Comparison of ENCODE assay signal across 11 mouse cellular contexts in the genomic region with DNA sequence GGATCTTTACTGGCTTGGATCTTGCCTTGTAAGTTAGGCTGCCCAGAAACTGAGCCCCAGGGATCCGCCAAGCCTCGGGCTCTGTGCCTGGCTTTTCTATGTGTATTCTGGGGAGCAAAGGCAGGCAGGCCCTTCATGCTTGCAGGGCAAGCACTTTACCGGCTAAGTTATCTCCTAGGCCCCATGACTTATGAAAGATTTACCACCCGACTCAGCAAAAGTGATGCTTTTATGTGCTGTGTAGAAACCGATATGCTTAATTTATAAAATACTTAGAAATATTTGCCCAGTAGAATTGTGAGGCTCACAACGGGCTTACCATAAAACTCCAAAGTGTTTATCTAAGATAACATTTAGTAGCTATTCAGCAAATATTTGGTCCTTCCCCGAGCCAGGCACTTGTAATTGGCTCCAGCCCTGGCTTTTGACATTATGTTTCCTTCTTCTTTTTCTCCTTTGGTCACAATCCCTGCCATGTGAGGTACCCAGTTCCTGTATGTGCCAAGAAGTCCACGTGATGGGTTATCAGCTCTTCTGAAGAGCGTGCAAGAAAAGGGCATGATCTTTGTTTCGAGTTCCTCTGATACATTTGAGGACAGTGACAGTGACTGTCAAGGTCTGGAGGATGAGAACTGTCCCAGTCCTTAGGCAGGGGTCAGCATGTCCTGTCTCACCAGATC. TPM values are rescaled to one million over a fixed set of nuclear protein-coding genes. Genes with fewer than 3 reads are reported as not detected.
A peak's percentile ranks its signal among the peaks of the same experiment; 100 is the strongest.
DNase-seq lines count a peak whose midpoint lies in the region; ATAC-seq and TF ChIP-seq lines count a peak whose summit lies in the region.
"Had no signal": no experiment of that assay in that cellular context is flagged by ENCODE, and none has a peak within 500 bp of the region (broad histone marks: within the 10 kb centered on the region; RNA-seq: fewer than 3 reads in every experiment).

No protein-coding gene starts in this region.

- DNase-seq in layer of hippocampus, adult 9-11 months, result peak; percentile 84
- DNase-seq in layer of hippocampus, postnatal 36 days, result no peak
- peak; percentile 26 for DNase-seq in embryonic facial prominence, embryonic 14.5 days (ENCODE audit: low spot score)
- DNase-seq in lung, adult 2 months, result peak; percentile 64
- no peak for DNase-seq in cerebellum, adult 11 months
- DNase-seq: cerebellum, adult 18-20 months; thymus, postnatal 14 days had no signal

- no peaks in the 10 kb centered on the region for H3K36me3 ChIP-seq in embryonic facial prominence, embryonic 14.5 days (ENCODE audit: control insufficient read depth, insufficient read depth, low read length)
- H3K36me3 ChIP-seq in stomach, embryonic 14.5 days (ENCODE audit: control insufficient read depth, insufficient read depth, low read length), result no peaks in the 10 kb centered on the region
- H3K36me3 ChIP-seq in hindbrain, embryonic 16.5 days (ENCODE audit: control insufficient read depth, insufficient read depth, low read length), result no peaks in the 10 kb centered on the region
- H3K36me3 ChIP-seq: midbrain, embryonic 10.5 days had no signal

- no peaks in the 10 kb centered on the region for H3K27me3 ChIP-seq in embryonic facial prominence, embryonic 14.5 days (replicated peaks; ENCODE audit: control insufficient read depth, insufficient read depth, low read length)
- H3K27me3 ChIP-seq in stomach, embryonic 14.5 days (ENCODE audit: control insufficient read depth, insufficient read depth, low read length), result no peaks in the 10 kb centered on the region
- H3K27me3 ChIP-seq in hindbrain, embryonic 16.5 days (replicated peaks; ENCODE audit: control insufficient read depth, insufficient read depth, low read length), result no peaks in the 10 kb centered on the region

- ATAC-seq in embryonic facial prominence, embryonic 14.5 days (ENCODE audit: low read depth), result no peak
- peak; percentile 67 for ATAC-seq in stomach, embryonic 14.5 days (ENCODE audit: insufficient number of reproducible peaks, insufficient read depth, low FRiP score, low read depth)
- ATAC-seq in hindbrain, embryonic 16.5 days, result no peak

- no peak overlapping the region for H3K4me3 ChIP-seq in embryonic facial prominence, embryonic 14.5 days (ENCODE audit: low read depth, low read length)
- no peak overlapping the region for H3K4me3 ChIP-seq in lung, adult 2 months (replicated peaks; ENCODE audit: extremely low read depth, low read depth, low read length)
- H3K4me3 ChIP-seq in stomach, embryonic 14.5 days (ENCODE audit: low read depth, low read length), result no peak overlapping the region
- no peak overlapping the region for H3K4me3 ChIP-seq in hindbrain, embryonic 16.5 days (ENCODE audit: low read length)
- H3K4me3 ChIP-seq: midbrain, embryonic 10.5 days had no signal

- no peak for TF ChIP-seq POLR2A in lung, adult 2 months (IDR thresholded peaks at IDR 0.05; ENCODE audit: borderline replicate concordance, extremely low read depth, low read depth, low read length)

- H3K9me3 ChIP-seq in embryonic facial prominence, embryonic 14.5 days (ENCODE audit: control insufficient read depth, low read length), result 0 out of 2 replicates have a peak, but pooled peaks cover 5% of the 10 kb centered on the region
- H3K9me3 ChIP-seq in stomach, embryonic 14.5 days (ENCODE audit: control insufficient read depth, low read depth, low read length), result no peaks in the 10 kb centered on the region
- H3K9me3 ChIP-seq in hindbrain, embryonic 16.5 days (ENCODE audit: control insufficient read depth, low read length), result no peaks in the 10 kb centered on the region

- H3K9ac ChIP-seq in embryonic facial prominence, embryonic 14.5 days (ENCODE audit: low read depth, low read length), result no peak overlapping the region
- no peak overlapping the region for H3K9ac ChIP-seq in stomach, embryonic 14.5 days (replicated peaks; ENCODE audit: low read depth, low read length)
- no peak overlapping the region for H3K9ac ChIP-seq in hindbrain, embryonic 16.5 days (ENCODE audit: low read depth, low read length)

- no peak overlapping the region for H3K4me2 ChIP-seq in embryonic facial prominence, embryonic 14.5 days (ENCODE audit: low read depth, low read length)
- no peak overlapping the region for H3K4me2 ChIP-seq in stomach, embryonic 14.5 days (replicated peaks; ENCODE audit: low read depth, low read length)
- no peak overlapping the region for H3K4me2 ChIP-seq in hindbrain, embryonic 16.5 days (ENCODE audit: low read length)

- no peak for TF ChIP-seq CTCF in lung, adult 2 months (IDR thresholded peaks at IDR 0.05; ENCODE audit: insufficient read depth, low read length)

- H3K27ac ChIP-seq in embryonic facial prominence, embryonic 14.5 days (replicated peaks; ENCODE audit: low read depth, low read length), result no peak overlapping the region; the same call in 1 of the 2 replicates
- H3K27ac ChIP-seq in stomach, embryonic 14.5 days (ENCODE audit: low read length), result peak overlapping the region; percentile 73; the same call in 1 of the 2 replicates
- no peak overlapping the region for H3K27ac ChIP-seq in hindbrain, embryonic 16.5 days (ENCODE audit: low read depth, low read length)
- H3K27ac ChIP-seq: midbrain, embryonic 10.5 days had no signal

- H3K4me1 ChIP-seq in embryonic facial prominence, embryonic 14.5 days (ENCODE audit: control insufficient read depth, insufficient read depth, low read length), result peaks cover 12% of the 10 kb centered on the region; the same call in 1 of the 2 replicates
- H3K4me1 ChIP-seq in lung, adult 2 months (ENCODE audit: control insufficient read depth, insufficient read depth, low read length), result peaks cover 4% of the 10 kb centered on the region; the same call in 1 of the 2 replicates
- H3K4me1 ChIP-seq in stomach, embryonic 14.5 days (ENCODE audit: control insufficient read depth, insufficient read depth, low read length), result peaks cover 6% of the 10 kb centered on the region; the same call in 1 of the 2 replicates
- H3K4me1 ChIP-seq in hindbrain, embryonic 16.5 days (ENCODE audit: control insufficient read depth, insufficient read depth, low read depth, low read length), result no peaks in the 10 kb centered on the region
- H3K4me1 ChIP-seq: midbrain, embryonic 10.5 days had no signal

- 54% methylated on average over 10 of the region's 10 CpGs for WGBS in embryonic facial prominence, embryonic 14.5 days
- WGBS in lung, adult 2 months, result 33% methylated on average over 10 of the region's 10 CpGs
- WGBS in stomach, embryonic 14.5 days, result 42% methylated on average over 10 of the region's 10 CpGs
- WGBS in hindbrain, embryonic 16.5 days, result 85% methylated on average over 10 of the region's 10 CpGs

RNA-seq across cellular contexts. Expression of a gene that starts 3.8 kb away (rescaled TPM):
- total RNA-seq in layer of hippocampus, postnatal 36 days (2021), result 10 to 100 TPM; 61.9 to 63.7 TPM
- 96.3 and 99.8 TPM in 2 replicates for polyA plus RNA-seq in embryonic facial prominence, embryonic 14.5 days (2014; fragmentation: Nextera tagmentation; extraction: Ambion mirVana)
- polyA plus RNA-seq in lung, adult 2 months (2012; rRNA removed), result 164 and 182 TPM in 2 replicates
- polyA plus RNA-seq in stomach, embryonic 14.5 days (2014; fragmentation: Nextera tagmentation; extraction: Ambion mirVana), result 135 and 137 TPM in 2 replicates
- 80.7 and 90.7 TPM in 2 replicates for polyA plus RNA-seq in hindbrain, embryonic 16.5 days (2015; fragmentation: Nextera tagmentation; extraction: Ambion mirVana)

RNA-seq across cellular contexts. Expression of a gene that starts 24.6 kb away (rescaled TPM):
- 100 to 1,000 TPM; 106 TPM for total RNA-seq in layer of hippocampus, postnatal 36 days (2021)
- 19.3 and 20.6 TPM in 2 replicates for polyA plus RNA-seq in embryonic facial prominence, embryonic 14.5 days (2014; fragmentation: Nextera tagmentation; extraction: Ambion mirVana)
- 107 and 117 TPM in 2 replicates for polyA plus RNA-seq in lung, adult 2 months (2012; rRNA removed)
- polyA plus RNA-seq in stomach, embryonic 14.5 days (2014; fragmentation: Nextera tagmentation; extraction: Ambion mirVana), result 17.0 and 18.3 TPM in 2 replicates
- 41.8 and 45.8 TPM in 2 replicates for polyA plus RNA-seq in hindbrain, embryonic 16.5 days (2015; fragmentation: Nextera tagmentation; extraction: Ambion mirVana)

RNA-seq across cellular contexts. Expression of a gene that starts 58.0 kb away (rescaled TPM):
- total RNA-seq in layer of hippocampus, postnatal 36 days (2021), result under 1 TPM; 0.13 to 0.25 TPM
- polyA plus RNA-seq in embryonic facial prominence, embryonic 14.5 days (2014; fragmentation: Nextera tagmentation; extraction: Ambion mirVana), result 0.60 and 1.0 TPM in 2 replicates
- 1.1 and 1.6 TPM in 2 replicates for polyA plus RNA-seq in lung, adult 2 months (2012; rRNA removed)
- 0.32 and 2.5 TPM in 2 replicates for polyA plus RNA-seq in stomach, embryonic 14.5 days (2014; fragmentation: Nextera tagmentation; extraction: Ambion mirVana)
- 0.07 and 0.09 TPM in 2 replicates for polyA plus RNA-seq in hindbrain, embryonic 16.5 days (2015; fragmentation: Nextera tagmentation; extraction: Ambion mirVana)
- total RNA-seq: heart, postnatal 14 days had no signal

Comparison
In these comparisons a context has a peak if more than half of its experiments do, and no peak if none do; other contexts are left out.
1. DNase-seq: peak in layer of hippocampus, adult 9-11 months (single experiment), embryonic facial prominence, embryonic 14.5 days (single experiment) and lung, adult 2 months (single experiment); none in layer of hippocampus, postnatal 36 days (0 of 2) and cerebellum, adult 11 months (single experiment).